Mouse (Mus musculus): ENCODE results near the gene Fer.

Gene Fer

GRCm38 (mm10) chr17:63978794-63979571, 116.1 kb downstream of the Fer start:
- no peak for DNase-seq (ENCODE audit: low spot score)

- DNase-seq (ENCODE audit: low spot score), result no peak
Observed at GRCm38 (mm10) chr17:63980167-63980566, 117.3 kb downstream of the Fer start.

- DNase-seq (ENCODE audit: low spot score), result no peak
Observed at GRCm38 (mm10) chr17:63988710-63989109, 125.8 kb downstream of the Fer start.

- no peak for DNase-seq (ENCODE audit: low spot score)
Observed at GRCm38 (mm10) chr17:63991160-63991559, 128.3 kb downstream of the Fer start.

- DNase-seq (ENCODE audit: low spot score), result no peak
Observed at GRCm38 (mm10) chr17:63995921-63996320, 133.1 kb downstream of the Fer start.

- no peak for DNase-seq (ENCODE audit: low spot score)
Observed at GRCm38 (mm10) chr17:63997643-63998042, 134.8 kb downstream of the Fer start.

- DNase-seq (ENCODE audit: low spot score), result peak; percentile 32
Observed at GRCm38 (mm10) chr17:64003444-64003843, 140.6 kb downstream of the Fer start.

- DNase-seq (ENCODE audit: low spot score), result peak; percentile 5
Observed at GRCm38 (mm10) chr17:64005575-64006249, 142.8 kb downstream of the Fer start.

- no peak for DNase-seq (ENCODE audit: low spot score)
Observed at GRCm38 (mm10) chr17:64016606-64017005, 153.7 kb downstream of the Fer start.

- DNase-seq (ENCODE audit: low spot score), result no peak
Observed at GRCm38 (mm10) chr17:64018240-64018639, 155.4 kb downstream of the Fer start.

GRCm38 (mm10) chr17:64018870-64019269, 156.0 kb downstream of the Fer start:
- DNase-seq (ENCODE audit: low spot score), result no peak

GRCm38 (mm10) chr17:64019646-64020045, 156.8 kb downstream of the Fer start:
- no peak for DNase-seq (ENCODE audit: low spot score)

GRCm38 (mm10) chr17:64026485-64026884, 163.6 kb downstream of the Fer start:
- DNase-seq (ENCODE audit: low spot score), result no peak

GRCm38 (mm10) chr17:64041771-64042170, 178.9 kb downstream of the Fer start:
- DNase-seq (ENCODE audit: low spot score), result no peak

- DNase-seq (ENCODE audit: low spot score), result no peak
Observed at GRCm38 (mm10) chr17:64045326-64045725, 182.5 kb downstream of the Fer start.

GRCm38 (mm10) chr17:64046557-64046956, 183.7 kb downstream of the Fer start:
- DNase-seq (ENCODE audit: low spot score), result no peak

GRCm38 (mm10) chr17:64050911-64051310, 188.0 kb downstream of the Fer start:
- DNase-seq (ENCODE audit: low spot score), result no peak

GRCm38 (mm10) chr17:64053636-64054035, 190.8 kb downstream of the Fer start:
- no peak for DNase-seq (ENCODE audit: low spot score)

- no peak for DNase-seq (ENCODE audit: low spot score)
Observed at GRCm38 (mm10) chr17:64060529-64060928, 197.7 kb downstream of the Fer start.

GRCm38 (mm10) chr17:64065243-64065642, 202.4 kb downstream of the Fer start:
- no peak for DNase-seq (ENCODE audit: low spot score)

- DNase-seq (ENCODE audit: low spot score), result no peak
Observed at GRCm38 (mm10) chr17:64077392-64077791, 214.5 kb downstream of the Fer start.

GRCm38 (mm10) chr17:64084751-64085150, 221.9 kb downstream of the Fer start:
- DNase-seq (ENCODE audit: low spot score), result no peak

GRCm38 (mm10) chr17:64085493-64085892, 222.6 kb downstream of the Fer start:
- DNase-seq (ENCODE audit: low spot score), result no peak

Data from embryo, embryonic 10.5 days (tissue).